Mouse (Mus musculus): ENCODE data around the gene Lrrn3. TPM values are rescaled to one million over a fixed set of nuclear protein-coding genes. Genes with fewer than 3 reads are reported as not detected.

The Lrrn3 gene
- total RNA-seq, 2 experiments from 2014 or later, result 0.19 to 0.20 TPM

- DNase-seq, result no peak
These were observed 57.4 kb downstream of the Lrrn3 start for GRCm38 (mm10) chr12:41428806-41429205.

GRCm38 (mm10) chr12:41427464-41427863, 58.8 kb downstream of the Lrrn3 start:
- DNase-seq, result no peak

GRCm38 (mm10) chr12:41425101-41425679, 61.0 kb downstream of the Lrrn3 start:
- DNase-seq, result no peak

- DNase-seq, result no peak
These were observed 68.3 kb downstream of the Lrrn3 start for GRCm38 (mm10) chr12:41417961-41418360.

GRCm38 (mm10) chr12:41417099-41417498, 69.1 kb downstream of the Lrrn3 start:
- DNase-seq, result no peak

GRCm38 (mm10) chr12:41416635-41417034, 69.6 kb downstream of the Lrrn3 start:
- no peak for DNase-seq

- DNase-seq, result no peak
These were observed 76.8 kb downstream of the Lrrn3 start for GRCm38 (mm10) chr12:41409431-41409830.

- DNase-seq, result no peak
These were observed 84.3 kb downstream of the Lrrn3 start for GRCm38 (mm10) chr12:41401923-41402322.
